Mouse (Mus musculus): ENCODE data around the gene Kcnmb1.

DNA sequence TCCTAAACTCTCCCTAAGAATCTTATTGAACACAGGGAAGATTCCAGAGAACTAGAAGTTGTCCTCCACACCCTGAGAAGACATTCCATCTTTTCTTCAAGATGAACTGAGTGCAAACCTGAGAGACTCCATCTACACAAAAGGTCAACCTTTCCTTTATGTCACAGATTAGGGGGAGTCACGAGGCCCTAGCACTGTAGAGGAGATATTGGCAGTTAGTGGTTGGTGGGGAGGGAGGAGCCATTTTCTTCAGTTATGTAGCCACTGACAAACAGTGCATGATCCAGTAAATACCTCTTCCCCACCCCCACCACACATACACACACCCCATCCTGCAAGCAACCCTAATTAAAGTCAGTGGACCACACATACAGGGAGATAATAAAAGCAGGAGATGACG lies 44.4 kb upstream of the Kcnmb1 start:
- TF ChIP-seq CTCF (conservative IDR thresholded peaks at IDR 0.05; ENCODE audit: insufficient read depth, insufficient read length, low read depth, low read length) (no peak), POLR2A (IDR thresholded peaks at IDR 0.05; ENCODE audit: low read depth, low read length) (no peak)
